Mouse (Mus musculus) hematopoietic stem cell, adult 5-6 weeks (primary cell): ENCODE data around the gene Snrnp40. TPM values are rescaled to one million over a fixed set of nuclear protein-coding genes. Genes with fewer than 3 reads are reported as not detected.

ENCODE experiments used
- ATAC-seq, 2 experiments: fragments of 125-278 bp in 1 of 2; replicated peaks in 1 of 2; 2 replicates each; pipeline ENCODE4 v1.8.0; 2016 to 2017; ENCODE audit warnings: inconsistent platforms in 2 of 2, mild to moderate bottlenecking in 2 of 2, moderate number of reproducible peaks in 2 of 2, low read depth in 1 of 2, moderate TSS enrichment in 1 of 2; ENCODE audit not compliant: low FRiP score in 2 of 2, poor library complexity in 2 of 2, severe bottlenecking in 2 of 2, insufficient read depth in 1 of 2, low TSS enrichment in 1 of 2
- total RNA-seq: library from RNA; stranded (forward); fragments of 172-1452, 232-1000 nt; gene quantifications from 2 replicates; pipeline ENCODE4 v1.2.3, GENCODE M21; 2017

The Snrnp40 gene
- 52.8 and 90.8 TPM in 2 replicates for total RNA-seq

DNA sequence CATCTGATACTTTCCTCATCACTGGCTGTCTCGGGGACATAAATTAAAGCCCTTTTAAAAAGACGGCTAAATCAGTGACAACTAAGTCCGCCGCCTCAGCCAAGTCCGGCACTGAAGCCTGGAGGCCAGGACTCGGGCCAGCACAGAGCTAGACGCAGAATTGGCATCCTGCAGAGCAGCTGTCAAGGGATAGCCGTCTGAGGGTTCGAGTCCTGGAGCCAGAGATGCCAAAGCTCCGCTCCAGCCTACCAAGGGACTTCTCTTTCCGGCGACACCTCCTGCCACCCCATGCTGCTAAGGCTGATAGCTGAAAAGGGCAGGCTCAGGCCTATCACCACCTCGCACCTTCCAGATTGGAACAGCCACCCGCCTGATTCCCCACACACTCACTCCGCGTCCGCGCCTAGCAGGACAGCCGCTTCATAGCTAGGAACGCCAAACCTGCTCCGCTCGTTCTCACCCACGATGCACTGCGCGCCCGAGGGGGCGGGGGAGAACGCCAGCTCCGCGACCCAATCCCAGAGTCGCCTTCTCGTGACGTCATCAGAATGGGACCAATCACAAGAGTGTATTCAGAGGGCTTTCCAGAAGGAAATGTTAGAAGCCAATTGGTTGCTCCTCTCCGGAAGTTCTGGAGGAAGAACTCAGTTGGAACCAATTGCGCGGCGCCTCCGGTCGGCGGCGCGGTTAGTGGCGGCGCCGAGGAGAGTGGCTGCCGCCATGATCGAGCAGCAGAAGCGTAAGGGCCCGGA lies at the start of gene Snrnp40, which contains the start of gene Zcchc17:
TSS of gene Snrnp40 (plus strand) at position 647 of the 752 bp plus-strand sequence.
TSS of gene Zcchc17 (minus strand) at position 458 of the 752 bp plus-strand sequence.
- peak; percentile 98 for ATAC-seq

DNA sequence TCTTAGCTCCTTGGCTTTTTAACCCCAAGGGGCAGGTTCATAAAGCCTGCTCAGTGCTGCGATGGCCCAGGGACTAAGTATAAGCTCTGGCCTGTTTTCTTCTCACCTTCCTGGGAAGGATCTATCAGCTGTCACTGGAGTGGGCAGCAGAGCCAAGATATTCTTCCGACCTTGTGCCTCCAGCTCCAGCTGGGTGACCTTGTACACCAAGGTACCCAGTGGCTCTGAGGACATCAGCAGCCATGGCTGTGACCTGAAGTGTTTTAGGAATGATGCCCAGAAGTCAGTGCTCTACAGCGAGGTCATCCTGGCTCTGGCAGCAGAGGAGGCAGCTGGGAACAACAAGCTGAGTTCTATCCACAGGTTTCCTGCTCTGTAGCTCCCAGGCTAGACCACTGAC lies 47.4 kb upstream of the Snrnp40 start:
- ATAC-seq = no peak

DNA sequence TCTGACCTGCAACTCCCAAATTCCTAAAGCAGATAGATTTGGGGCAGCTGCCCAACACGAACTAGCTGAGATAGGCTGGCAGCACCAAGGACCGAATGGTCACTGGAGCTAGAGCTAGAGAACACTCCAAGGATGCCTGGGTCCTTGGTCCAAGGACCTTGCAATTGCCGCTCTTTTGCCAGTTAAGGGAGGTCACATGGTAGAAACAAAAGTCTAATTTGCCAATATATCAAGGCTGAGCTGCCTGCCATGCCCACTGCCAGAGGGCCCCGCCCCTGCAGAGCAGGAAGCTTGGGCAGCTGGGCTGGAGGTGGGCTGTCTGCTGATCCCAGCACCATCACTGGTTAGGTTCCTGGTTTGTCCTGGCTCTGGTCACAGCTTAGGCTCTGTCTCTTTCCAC lies 46.4 kb upstream of the Snrnp40 start:
- no peak for ATAC-seq

DNA sequence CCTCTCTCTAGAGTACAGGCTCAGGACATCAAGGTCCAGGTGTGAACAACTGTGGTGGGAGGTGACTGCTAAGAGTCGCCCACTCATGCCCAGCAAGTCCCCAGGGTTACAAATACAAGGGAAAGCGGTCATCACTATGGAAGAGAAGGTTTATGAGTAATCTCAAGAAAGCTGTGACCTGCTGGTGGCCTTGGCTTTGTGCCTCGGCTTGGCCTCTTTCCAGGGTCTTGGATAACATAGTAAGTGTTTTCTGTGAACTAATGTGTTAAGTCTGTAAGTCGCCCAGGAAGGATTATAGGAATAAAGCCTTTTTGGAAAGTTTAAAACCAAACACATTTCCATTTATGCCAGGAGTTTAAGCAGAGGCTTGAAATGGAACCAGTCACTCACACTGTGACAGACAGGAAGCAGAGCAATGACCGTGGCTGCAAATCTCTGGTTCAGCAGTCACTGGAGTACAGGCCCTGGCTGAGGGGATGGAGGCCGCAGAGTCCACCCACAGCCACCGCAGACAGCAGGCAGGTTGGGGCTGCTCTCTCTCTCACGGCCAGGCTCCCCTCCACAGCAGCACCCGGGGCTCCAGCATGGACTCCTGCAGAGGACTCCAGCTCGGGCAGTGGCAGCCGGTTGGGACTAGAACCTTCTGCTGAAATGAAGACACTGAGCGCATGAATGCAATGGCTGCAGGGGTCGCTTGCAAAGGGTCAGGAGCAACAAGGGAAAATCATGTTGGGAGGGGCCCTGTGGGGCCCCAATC lies 44.0 kb upstream of the Snrnp40 start:
- ATAC-seq = no peak

DNA sequence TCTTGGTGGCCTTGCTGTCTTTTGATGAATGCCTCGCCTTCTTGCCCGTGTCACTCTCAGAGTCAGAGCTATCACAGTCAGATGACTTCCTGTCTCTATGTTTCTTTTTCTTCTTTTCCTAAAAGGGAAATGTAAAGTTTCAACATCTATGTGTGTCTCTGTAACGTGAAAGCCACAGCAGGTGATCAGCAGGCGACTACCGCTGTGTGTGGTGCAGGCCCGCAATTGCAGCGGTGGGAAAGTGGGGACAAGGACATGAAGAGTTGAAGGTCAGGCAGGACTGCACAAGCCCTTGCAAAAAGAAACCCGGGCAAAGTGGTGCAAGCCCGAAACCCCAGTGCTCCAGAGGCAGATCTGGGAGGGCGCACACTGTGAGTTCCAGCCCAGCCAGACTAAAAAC lies 43.2 kb upstream of the Snrnp40 start:
- ATAC-seq = no peak

DNA sequence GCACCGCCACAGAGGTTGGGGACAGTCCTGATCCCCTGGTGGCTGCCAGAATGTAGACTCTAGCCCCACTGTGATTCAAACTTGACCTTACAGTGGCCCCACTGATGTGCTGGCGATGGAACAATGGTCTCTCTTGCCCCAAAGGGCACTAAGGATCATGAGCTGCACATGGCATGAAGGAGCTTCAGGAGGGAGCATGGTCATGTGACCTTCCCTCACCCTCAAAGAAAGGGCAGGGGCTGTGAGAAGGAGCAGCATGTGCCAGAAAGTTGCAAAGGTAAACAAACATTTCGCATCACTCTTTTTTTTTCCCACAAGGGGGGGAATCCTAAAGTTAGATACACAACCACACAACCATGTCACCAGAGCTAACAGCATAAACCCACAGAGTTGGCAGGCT lies 41.8 kb upstream of the Snrnp40 start:
- ATAC-seq = no peak

DNA sequence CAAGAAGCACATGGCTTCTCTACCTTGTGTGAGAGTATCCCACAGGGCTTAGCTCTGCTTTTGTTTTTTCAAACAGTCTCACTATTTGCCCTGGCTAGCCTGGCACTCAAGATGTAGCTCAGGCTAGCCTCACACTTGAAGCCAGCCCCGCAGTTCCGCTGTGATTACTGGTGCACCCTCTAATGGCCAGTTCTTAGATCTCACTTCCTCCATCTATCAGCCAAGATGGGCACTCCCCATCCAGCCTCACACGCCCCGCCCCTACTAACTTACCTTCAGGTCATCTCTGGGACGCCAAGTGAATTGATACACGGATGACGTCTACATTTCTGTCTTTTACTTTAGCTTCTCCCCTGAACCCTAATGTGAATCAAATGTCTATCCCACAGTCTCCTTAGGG lies 40.4 kb upstream of the Snrnp40 start:
- ATAC-seq = no peak

DNA sequence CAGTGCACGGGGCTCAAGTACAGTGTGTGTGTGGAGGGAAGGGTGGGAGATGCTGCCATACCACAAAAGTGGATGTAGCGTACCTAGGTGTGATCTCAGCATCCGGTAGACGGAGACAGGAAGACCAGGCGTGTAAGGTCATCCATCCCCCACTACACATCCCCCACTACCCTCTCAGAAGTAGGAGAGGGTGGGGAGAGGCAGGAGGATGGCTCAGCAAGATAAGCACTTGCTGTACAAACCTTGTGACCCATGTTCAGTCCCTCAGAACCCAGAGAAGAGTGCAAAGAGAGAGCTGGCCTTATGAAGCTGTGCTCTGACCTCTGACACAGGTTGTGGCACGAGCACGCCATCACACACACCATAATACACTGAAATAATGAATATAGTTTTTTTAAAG lies 38.3 kb upstream of the Snrnp40 start:
- no peak for ATAC-seq

DNA sequence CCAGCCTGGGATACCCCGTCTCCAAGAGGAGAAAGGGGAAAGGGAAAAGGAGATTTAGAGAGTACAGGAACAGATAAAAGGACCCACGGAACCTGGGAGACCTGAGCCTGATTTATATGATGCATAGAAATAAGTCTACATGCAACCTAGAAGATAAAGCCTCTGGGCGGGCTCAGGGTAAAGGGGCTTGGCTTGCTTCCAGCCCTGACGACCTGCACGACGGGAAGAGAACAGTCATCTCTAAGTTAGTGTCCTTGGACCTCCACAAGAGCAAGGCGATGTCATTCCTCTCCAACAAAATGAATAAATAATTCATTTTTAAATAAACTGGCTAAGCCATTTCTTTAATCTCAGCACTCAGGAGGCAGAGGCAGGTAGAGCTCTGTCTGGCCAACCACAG lies 37.4 kb upstream of the Snrnp40 start:
- ATAC-seq = no peak

DNA sequence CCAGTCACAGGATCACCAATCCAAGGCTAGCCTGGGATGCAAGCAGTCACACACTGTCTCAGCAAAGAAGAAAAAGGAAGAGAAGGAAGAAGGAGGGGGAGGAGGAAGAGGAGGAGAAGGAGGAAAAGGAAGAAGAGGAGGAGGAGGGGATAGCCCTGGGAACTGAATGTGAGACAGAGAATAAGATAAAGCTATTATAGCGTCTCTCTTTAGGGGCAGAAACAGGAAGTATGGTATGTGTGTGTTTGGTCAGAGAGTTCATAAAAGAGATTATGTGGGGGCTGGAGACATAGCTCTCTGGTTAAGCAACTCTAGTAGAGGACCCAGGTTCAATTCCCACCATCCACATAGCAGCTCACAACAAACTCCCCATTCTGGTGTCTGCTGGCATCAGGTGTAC lies 36.8 kb upstream of the Snrnp40 start:
- no peak for ATAC-seq

DNA sequence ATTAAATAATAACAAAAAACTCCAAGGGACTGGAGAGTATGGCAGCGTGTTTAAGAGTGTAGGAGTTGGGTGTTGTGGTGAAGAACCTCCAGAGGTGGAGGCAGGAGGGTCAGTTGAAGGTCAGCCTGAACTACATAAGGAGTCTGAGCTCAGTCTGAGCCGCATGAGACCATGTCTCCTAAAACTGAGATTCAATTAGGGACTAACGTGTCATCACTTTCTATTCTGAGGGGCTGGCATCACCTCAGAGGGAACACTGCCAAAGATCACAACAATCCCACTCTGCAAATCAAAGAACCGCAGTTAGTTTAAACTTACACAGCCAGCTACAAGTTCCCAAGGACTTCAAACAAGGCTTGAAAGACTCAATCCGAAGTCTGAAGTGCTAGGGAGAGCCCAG lies 36.3 kb upstream of the Snrnp40 start:
- no peak for ATAC-seq

DNA sequence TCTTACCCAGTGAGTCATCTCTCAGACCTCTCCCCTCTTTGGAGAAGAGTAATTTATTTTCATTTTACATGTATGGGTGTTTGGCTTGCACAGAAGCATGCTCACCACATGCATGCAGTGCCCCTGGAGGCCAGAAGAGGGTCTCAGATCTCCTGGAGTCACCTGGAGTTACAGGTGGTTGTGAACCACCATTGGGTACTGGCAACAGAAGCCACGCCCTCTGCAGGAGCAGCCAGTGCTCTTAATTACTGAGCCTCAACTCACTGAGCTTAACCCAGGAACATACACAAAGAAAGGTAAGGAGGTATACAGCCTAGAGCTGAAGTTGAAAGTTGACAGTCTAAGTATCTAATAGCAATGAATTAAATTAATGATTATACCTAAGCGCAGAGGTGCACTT lies 34.5 kb upstream of the Snrnp40 start:
- no peak for ATAC-seq

DNA sequence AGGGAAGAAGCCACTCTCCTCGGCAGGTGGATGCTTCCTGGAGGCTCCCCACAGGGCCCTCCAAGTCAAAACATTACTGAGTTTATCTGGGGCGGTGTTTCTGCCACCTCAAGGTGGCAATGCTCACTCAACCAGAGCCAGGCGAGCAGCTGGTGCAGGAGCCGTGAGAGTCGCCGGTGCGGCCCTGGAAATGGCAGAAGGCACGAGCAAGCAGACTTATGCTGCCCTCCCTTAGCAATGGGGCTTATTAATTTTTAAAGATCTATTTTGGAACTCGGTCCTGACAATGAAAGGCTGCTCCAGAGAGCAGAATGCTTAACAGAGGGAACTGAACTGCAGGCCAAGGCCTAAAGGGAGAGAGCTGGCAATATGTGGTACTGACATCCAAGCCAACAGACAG lies 32.6 kb upstream of the Snrnp40 start:
- ATAC-seq = no peak

DNA sequence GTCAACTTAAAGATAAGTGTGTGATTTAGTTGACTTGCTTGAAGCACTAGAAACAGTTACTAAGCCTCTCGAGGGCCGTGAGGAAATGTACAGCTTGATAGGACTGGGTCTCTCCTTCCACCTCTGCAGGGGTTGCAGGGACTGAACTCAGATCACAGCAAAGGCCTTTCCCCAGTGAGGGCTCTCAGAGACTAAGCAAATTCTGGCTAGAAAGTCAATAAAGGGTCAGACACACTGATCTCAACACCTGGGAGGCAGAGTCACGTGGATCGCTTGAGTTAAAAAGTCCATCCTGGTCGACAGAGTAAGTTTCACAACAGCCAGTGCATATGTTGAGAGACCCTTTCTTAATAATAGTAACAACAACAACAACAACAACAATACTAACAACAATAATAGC lies 24.1 kb upstream of the Snrnp40 start:
- no peak for ATAC-seq

DNA sequence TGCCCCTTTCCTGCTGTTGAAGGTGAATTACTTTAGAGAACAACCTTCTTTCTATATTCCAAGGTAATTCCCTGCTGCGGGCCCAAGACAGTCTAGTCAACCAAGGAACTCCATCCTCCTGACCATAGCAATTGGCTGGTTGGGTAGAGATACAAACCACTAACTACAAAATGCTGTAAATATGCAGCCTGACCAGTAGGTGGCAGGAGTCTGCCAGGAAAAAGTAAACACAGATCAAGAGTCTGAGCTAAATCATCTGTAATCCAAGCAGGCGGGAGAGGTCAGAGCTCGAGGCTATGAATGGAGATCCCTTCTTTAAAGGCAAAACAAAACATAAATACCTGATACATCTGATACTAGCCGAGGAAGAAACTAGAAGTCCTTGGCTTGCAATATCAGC lies 18.2 kb upstream of the Snrnp40 start:
- peak; percentile 62 to 80; a peak in 2 of 4 replicates for ATAC-seq

DNA sequence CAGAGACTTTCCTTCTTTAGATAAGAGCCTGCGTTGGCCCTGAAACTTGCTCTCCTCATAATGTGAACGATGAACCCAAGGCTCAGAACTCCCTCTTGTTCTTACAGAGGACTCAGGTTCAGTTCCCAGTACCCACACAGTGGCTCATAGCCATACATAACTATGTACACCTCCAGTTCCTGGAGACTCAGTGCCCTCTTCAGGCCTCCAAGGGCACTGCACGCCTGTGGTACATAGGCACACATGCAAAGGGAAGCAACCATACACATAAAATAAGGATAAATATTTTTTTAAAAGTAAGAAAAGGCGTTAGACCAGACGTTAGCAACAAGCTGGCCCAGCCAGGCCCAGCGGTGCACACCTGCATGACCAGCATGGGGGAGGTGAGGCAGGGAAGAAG lies 10.3 kb upstream of the Snrnp40 start:
- no peak for ATAC-seq

DNA sequence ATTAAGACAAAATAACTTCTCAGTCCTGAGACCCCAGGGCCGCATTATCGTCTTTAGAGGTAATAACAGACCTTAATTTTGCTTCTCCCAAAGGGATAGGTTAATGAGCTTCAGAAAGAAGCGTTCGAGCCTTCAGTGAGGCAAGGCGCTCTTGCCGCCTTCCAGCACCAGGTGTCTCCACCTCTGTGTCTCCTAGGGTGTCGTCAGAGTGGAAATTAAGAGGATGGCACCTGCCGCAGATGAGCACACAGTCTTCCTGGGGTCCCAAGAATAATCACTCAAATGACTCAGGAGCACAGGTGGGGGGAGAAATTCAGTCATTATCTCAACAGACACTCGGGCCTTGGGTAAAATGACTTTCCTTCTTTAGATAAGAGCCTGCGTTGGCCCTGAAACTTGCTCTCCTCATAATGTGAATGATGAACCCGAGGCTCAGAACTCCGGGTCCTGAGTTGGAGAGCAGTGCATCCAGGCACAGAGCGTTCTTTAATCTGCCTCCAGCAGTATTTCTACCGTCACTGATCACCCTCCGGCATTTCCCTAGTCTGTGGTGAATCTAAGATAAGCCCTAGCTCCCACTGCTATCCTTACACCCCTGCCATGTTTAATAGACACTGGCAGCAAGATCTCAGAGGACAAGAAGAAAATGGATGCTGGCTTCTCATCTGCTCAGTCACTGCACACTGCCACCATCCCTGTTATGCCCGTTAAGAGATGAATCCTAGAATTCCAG lies 9.1 kb upstream of the Snrnp40 start:
- ATAC-seq = no peak

DNA sequence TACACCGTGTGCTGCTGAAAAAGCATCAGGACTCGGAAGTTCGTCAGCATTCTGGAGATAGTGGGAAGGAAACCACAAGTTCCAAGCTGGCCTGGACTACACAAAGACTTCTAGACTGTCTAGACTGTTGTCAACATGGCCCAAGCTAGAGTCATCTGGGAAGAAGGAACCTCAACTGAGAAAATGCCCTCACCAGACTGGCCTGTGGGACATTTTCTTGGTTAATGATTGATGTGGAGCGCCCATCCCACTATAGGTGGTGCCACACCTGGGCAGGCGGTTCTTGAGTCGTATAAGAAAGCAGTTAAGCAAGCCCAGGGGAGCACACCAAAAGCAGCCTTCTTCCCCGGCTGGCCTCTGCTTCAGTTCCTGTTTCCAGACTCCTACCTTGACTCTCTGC lies 7.3 kb upstream of the Snrnp40 start:
- ATAC-seq = no peak
